Mouse (Mus musculus): ENCODE data around the gene Nub1.
A peak's percentile ranks its signal among the peaks of the same experiment; 100 is the strongest.

The Nub1 gene

GRCm38 (mm10) chr5:24743956-24744355 is 58.6 kb downstream of the Nub1 start:
- no peak for DNase-seq

GRCm38 (mm10) chr5:24747533-24747932 is 62.2 kb downstream of the Nub1 start:
- DNase-seq = peak; percentile 34 to 53

- no peak for DNase-seq
Observed at GRCm38 (mm10) chr5:24749731-24750130, 64.4 kb downstream of the Nub1 start.

- peak; percentile 93 to 95 for DNase-seq
Observed at GRCm38 (mm10) chr5:24750321-24751304, 65.3 kb downstream of the Nub1 start.

DNA sequence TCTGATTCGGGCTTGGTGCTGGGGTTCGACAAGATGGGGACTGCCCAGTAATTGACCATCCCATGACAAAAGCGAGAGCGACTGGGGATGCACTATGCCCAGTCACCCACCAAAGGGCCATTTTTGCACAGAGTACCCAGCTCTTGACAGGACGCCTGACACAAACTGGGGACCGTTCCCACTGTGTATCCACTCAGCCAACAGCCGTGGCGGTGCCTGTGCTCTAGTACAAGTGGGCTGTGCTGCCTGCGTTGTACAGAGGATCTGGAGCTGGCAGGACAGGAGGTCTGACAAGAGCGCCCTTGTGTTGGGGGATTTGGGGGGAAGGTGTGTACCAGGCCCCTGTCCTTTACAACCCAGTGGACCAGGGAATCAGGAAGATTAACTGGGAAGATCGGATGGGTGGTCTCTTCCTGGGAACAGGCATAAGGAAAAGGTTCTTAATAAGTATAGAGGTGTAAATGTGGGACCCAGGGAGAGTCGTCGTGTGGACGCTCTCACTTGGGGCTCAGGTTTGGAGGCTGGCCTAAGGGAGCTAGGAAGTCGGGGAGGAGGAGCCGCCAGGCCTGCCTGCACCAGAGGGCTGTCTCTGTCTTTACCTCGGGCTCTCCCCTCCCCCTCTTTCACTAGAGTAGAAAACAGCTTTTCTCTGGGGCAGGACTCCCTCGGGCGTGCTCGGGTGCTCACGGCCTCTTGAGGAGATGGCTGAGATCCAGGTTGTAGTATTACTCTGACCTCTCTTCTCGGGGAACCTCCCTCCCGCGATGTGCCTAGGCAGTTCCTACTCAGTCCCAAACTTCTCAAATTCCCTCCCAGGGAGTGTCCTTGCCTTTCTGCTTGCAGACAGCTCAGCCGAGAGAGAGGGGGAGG is 66.2 kb downstream of the Nub1 start:
- DNase-seq = peak; percentile 74 to 86

DNA sequence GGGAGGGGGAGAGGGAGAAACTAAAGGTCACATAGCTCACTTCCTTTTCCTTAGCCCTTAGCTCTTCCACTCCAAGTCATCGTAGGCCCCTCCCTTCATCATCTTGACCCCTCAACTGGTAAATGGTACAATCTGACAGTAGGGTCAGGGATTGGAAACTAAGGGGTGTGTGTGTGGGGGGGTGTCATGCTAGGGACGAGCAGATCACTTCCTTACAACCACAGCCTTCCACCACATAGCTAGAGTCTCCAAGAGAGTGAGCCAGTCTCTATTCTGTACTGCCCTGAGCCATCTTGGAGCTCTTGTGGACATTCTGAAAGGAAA is 66.8 kb downstream of the Nub1 start:
- DNase-seq = no peak

GRCm38 (mm10) chr5:24756931-24757330 is 71.6 kb downstream of the Nub1 start:
- no peak for DNase-seq

DNA sequence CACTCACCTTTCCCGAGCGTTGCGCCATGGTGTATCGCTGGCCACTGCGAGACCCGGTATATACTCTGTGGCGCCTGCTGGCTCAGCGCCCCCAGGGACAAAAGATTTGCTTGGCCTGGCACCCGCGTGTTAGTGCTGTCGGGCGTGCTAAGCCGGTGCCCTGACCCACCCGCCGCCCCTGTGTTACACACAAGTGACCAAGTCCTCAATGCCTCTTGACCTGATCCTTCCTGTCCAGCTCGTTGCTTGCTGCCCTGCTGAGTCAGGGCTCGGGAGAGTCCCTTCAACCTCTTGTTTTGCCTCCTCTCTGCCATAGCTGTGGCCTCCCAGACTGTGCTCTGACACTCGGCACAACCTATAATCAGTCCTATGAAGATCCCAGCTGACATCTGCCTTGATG is 72.5 kb downstream of the Nub1 start, which contains the start of gene Crygn:
Crygn (minus strand) TSS at position 193 of the 400 bp plus-strand sequence.
- peak in 1 of 2 experiments; percentile 43 for DNase-seq

Data from kidney, postnatal 4 days (tissue).